Mouse (Mus musculus): ENCODE data around the gene Col7a1.

The Col7a1 gene

DNA sequence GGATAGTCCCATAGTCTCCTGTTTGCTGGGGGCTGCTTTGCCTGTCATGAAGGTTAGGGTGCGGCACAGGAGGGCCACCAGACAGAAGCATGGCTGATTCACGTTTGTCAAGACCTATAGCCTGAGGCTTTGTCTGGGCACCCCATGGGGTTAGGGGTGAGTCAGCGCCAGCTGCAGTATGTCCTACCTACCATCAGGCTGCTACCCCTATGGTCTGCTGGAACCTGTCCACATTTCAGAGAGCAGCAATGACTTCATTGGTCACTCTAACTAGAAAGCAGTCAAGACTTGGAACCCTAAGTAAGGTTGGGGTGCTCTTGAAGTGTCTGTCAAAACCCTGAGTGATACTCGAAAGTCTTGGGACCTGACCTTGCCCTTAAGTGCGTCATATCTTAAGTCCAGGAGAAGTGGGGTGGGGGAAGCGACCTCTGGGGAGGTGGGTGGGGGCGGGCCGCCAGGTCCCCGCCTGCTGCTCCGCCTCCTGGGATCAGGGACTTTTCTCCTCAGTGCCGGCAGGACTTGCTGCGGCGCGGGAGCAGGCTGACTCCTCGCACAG lies at the start of gene Col7a1:
Gene Col7a1 (plus strand): TSS at position 506 of the 556 bp plus-strand sequence.
- in situ Hi-C loops (cut with MboI; ENCODE audit: low sequenced_read_pairs): no loop called here

GRCm38 (mm10) chr9:108912308-108912707 lies 41.1 kb upstream of the Col7a1 start:
- in situ Hi-C loops (cut with MboI; ENCODE audit: low sequenced_read_pairs): no loop called here

DNA sequence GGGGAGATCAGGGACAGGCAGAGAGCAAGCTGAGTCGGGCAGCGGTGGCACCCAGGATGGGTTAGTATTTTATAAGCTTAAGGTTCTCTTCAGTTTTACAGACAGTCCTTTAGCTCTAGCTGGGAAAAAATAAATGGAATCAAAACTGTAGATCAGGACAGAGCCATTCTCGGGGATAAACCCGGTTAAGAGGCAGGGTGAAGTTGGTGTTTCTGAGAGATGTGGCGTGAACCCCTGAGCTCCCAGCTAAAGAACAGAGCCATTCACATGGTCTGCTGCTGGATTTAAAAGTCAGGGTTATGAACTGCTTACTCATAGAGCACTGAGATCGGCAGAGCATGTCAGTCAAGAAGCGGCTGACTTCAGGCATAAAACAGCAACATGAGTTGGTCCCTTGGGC lies 40.2 kb upstream of the Col7a1 start:
- in situ Hi-C loops (cut with MboI; ENCODE audit: low sequenced_read_pairs): no loop called here

GRCm38 (mm10) chr9:108913621-108914020 lies 39.8 kb upstream of the Col7a1 start:
- in situ Hi-C loops (cut with MboI; ENCODE audit: low sequenced_read_pairs): no loop called here

- in situ Hi-C loops (cut with MboI; ENCODE audit: low sequenced_read_pairs): no loop called here
Measured at GRCm38 (mm10) chr9:108914491-108914890, 38.9 kb upstream of the Col7a1 start, which contains the start of gene Tmem89. Tmem89 (plus strand) TSS chr9:108914619.

DNA sequence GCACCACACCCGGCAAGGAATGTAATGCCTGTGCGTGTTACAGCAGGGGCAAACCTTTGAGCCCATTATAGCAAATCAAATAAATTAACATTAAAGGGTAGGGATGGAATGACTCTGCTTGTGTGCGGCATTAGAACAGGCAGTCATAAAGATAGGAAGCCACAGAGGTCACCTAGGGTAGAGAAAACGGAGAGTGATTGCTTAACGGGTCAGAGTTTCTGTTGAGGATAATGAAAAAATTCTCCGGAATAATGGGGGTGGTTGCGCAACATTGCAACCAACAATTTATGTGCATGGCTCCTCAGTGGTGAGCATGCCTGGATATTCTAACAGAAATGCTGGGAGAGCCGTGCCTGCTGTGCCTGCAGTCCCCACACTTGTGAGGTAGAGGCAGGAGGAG lies 27.5 kb upstream of the Col7a1 start:
- in situ Hi-C loops (cut with MboI; ENCODE audit: low sequenced_read_pairs): no loop called here

DNA sequence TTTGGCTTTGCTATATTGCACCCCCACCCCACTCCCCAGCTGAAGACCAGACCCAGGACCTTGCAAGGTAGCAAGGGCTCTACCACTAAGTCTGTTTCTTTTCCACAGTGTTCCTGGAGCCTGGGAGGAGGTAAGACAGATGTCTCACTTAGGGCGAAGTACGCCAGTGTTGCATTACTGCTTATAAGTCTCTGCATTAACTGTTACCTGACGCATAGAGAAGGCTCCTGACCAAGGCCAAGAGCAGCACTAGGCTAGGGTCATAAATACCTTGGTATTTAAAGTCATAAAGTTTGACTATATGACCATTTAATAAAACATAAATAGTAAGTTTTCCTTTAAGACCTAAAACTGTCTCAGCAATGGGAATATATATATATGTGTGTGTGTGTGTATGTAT lies 25.0 kb upstream of the Col7a1 start:
- in situ Hi-C loops (cut with MboI; ENCODE audit: low sequenced_read_pairs): no loop called here

GRCm38 (mm10) chr9:108935991-108936390 lies 17.4 kb upstream of the Col7a1 start:
- in situ Hi-C loops (cut with MboI; ENCODE audit: low sequenced_read_pairs): no loop called here

- in situ Hi-C loops (cut with MboI; ENCODE audit: low sequenced_read_pairs): no loop called here
Measured at GRCm38 (mm10) chr9:108936418-108937364, 16.7 kb upstream of the Col7a1 start, which contains the start of gene Uqcrc1. Uqcrc1 (plus strand) TSS chr9:108936633.

DNA sequence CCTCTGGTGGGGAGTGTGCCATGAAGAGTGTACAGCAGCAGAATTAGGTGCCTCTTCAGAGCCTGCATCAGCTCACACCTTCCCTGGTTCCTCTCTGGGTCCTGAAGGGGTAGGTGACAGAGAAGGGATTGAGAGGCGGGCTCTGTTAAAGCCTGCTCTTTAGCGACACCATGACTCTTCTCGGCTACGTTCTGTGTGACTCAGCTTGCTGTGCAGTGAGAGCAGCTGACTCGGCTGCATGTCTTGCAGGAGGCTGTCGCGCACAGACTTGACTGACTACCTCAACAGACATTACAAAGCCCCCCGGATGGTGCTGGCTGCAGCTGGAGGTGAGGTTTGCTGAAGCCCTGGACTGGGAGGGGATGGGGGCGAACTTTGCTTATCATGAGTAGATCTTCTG lies 8.3 kb upstream of the Col7a1 start:
- in situ Hi-C loops (cut with MboI; ENCODE audit: low sequenced_read_pairs): no loop called here

GRCm38 (mm10) chr9:108945608-108946007 lies 7.8 kb upstream of the Col7a1 start:
- in situ Hi-C loops (cut with MboI; ENCODE audit: low sequenced_read_pairs): no loop called here

GRCm38 (mm10) chr9:108949231-108949966 lies 4.0 kb upstream of the Col7a1 start:
- in situ Hi-C loops (cut with MboI; ENCODE audit: low sequenced_read_pairs): no loop called here

GRCm38 (mm10) chr9:108949967-108950728 lies 3.2 kb upstream of the Col7a1 start:
- in situ Hi-C loops (cut with MboI; ENCODE audit: low sequenced_read_pairs): no loop called here

GRCm38 (mm10) chr9:108955241-108955640 lies 1.9 kb downstream of the Col7a1 start:
- in situ Hi-C loops (cut with MboI; ENCODE audit: low sequenced_read_pairs): no loop called here

DNA sequence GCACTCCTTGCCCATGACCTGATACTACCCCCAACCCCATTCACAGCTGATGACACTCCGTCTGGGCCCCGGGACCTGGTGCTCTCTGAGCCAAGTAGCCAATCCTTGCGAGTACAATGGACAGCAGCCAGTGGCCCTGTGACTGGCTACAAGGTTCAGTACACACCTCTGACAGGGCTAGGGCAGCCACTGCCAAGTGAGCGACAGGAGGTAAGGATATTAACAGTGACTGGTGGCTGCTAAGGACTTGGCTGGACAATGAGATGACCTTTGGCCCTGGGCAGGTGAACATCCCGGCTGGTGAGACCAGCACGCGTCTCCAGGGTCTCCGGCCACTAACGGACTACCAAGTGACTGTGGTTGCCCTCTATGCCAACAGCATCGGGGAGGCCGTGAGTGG lies 2.5 kb downstream of the Col7a1 start:
- in situ Hi-C loops (cut with MboI; ENCODE audit: low sequenced_read_pairs): no loop called here

DNA sequence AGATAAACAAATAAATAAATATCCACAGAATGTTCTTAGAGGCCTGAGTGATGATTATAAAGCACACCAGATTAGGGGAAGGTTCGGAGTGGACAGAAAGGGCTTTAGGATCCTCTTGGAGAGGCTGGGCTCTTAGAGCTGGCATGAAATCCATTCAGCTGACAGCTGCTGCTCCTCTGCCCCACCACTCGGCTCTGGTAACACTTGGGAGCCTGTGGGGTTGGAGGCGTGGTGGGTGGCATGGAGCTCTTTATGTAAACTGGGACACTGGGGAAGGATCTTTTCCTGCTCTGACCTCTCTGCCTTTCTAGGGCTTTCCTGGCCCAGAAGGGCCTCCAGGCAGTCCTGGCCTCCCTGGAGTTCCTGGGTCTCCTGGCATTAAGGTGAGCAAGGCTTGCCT lies 10.2 kb downstream of the Col7a1 start:
- in situ Hi-C loops (cut with MboI; ENCODE audit: low sequenced_read_pairs): no loop called here

- in situ Hi-C loops (cut with MboI; ENCODE audit: low sequenced_read_pairs): no loop called here
Measured at GRCm38 (mm10) chr9:108964338-108964737, 11.0 kb downstream of the Col7a1 start.

- in situ Hi-C loops (cut with MboI; ENCODE audit: low sequenced_read_pairs): no loop called here
Measured at GRCm38 (mm10) chr9:108970623-108971022, 17.2 kb downstream of the Col7a1 start.

DNA sequence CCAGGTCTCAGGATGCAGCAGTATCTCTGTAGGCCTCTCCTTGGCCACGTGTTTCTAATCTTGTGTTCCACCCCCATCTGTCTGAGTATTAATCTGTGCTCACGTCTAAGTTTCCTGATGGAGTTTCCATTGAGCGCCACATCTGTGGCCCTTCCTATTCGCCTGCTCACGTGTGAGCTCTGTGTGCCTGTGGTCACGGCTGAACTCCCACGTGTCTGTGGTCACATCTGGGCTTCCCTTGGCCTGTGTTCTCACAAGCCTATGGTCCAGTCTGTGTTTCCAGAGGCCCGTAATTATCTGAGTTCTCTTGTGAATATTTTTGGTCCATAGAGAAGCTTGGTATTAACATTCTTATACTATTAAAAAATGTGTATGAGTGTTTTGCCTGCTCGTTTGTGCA lies 23.1 kb downstream of the Col7a1 start:
- in situ Hi-C loops (cut with MboI; ENCODE audit: low sequenced_read_pairs): no loop called here

GRCm38 (mm10) chr9:108977966-108978365 lies 24.6 kb downstream of the Col7a1 start:
- in situ Hi-C loops (cut with MboI; ENCODE audit: low sequenced_read_pairs): no loop called here

DNA sequence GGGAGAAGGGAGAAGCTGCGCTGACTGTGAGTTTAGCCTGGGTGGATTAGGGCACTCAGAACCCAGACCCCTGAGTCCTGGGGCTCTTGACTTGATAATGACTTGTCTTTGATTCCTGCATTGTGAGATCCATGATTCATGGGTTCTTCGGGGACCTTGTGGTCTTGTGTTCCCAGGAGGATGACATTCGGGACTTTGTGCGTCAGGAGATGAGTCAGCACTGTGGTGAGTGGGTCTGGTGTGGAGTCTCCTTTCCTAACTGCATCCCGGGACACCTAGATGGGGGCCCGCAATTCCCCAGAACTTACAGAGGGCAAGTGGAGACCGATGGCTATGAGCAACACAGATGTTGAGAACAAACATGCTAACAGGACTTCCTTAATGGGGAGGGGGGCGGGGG lies 29.1 kb downstream of the Col7a1 start:
- in situ Hi-C loops (cut with MboI; ENCODE audit: low sequenced_read_pairs): no loop called here

Data from CH12F3 (cell line).